Mouse (Mus musculus): ENCODE measurements around the gene Gm3435. TPM values are rescaled to one million over a fixed set of nuclear protein-coding genes. Genes with fewer than 3 reads are reported as not detected.
"Not testable (repeated sequence)": the region's sequence is repeated elsewhere in the genome, so short reads cannot be mapped to it uniquely, and the experiment has no call there.

Gene Gm3435
- 0.99 and 2.0 TPM in 2 replicates for polyA plus RNA-seq (2012; rRNA removed)

GRCm38 (mm10) chr17:15009706-15010413 is at the start of gene Gm3435:
Gm3435 (plus strand) TSS chr17:15010176.
- DNase-seq; H3K4me1 ChIP-seq (replicated peaks; ENCODE audit: control insufficient read depth, insufficient read depth, low read length); H3K27ac ChIP-seq (ENCODE audit: control insufficient read depth, insufficient read depth, low read length); H3K4me3 ChIP-seq (ENCODE audit: control insufficient read depth, insufficient read depth, low read length); H3K27me3 ChIP-seq (ENCODE audit: control insufficient read depth, insufficient read depth, low read length); H3K36me3 ChIP-seq (ENCODE audit: control insufficient read depth, insufficient read depth, low read length): not testable (repeated sequence)
- WGBS = no CpG with 5 or more reads among the region's 60 CpGs

GRCm38 (mm10) chr17:14960520-14960919 is 49.5 kb upstream of the Gm3435 start:
- WGBS = under 1% methylated on average over 19 of the region's 23 CpGs
- no peak overlapping the region for H3K27ac ChIP-seq (ENCODE audit: control insufficient read depth, insufficient read depth, low read length)
- peak; percentile 35 for DNase-seq
- H3K4me3 ChIP-seq (ENCODE audit: control insufficient read depth, insufficient read depth, low read length) = peak overlapping the region; percentile 60
- H3K4me1 ChIP-seq (replicated peaks; ENCODE audit: control insufficient read depth, insufficient read depth, low read length) = peaks cover 3% of the 10 kb centered on the region
- TF ChIP-seq CTCF (IDR thresholded peaks at IDR 0.05; ENCODE audit: borderline replicate concordance, control insufficient read depth, extremely low read depth, insufficient read depth, low read length, poor library complexity) (no peak), POLR2A (IDR thresholded peaks at IDR 0.05; ENCODE audit: control insufficient read depth, extremely low read depth, insufficient read depth, low read length, poor library complexity) (no peak)
- no peaks in the 10 kb centered on the region for H3K27me3 ChIP-seq (ENCODE audit: control insufficient read depth, insufficient read depth, low read length)
- H3K36me3 ChIP-seq (ENCODE audit: control insufficient read depth, insufficient read depth, low read length) = no peaks in the 10 kb centered on the region

GRCm38 (mm10) chr17:14960951-14961556 is 48.9 kb upstream of the Gm3435 start, which contains the start of gene Phf10:
Phf10 (minus strand) TSS chr17:14961273.
- H3K27me3 ChIP-seq (ENCODE audit: control insufficient read depth, insufficient read depth, low read length); H3K36me3 ChIP-seq (ENCODE audit: control insufficient read depth, insufficient read depth, low read length); H3K27ac ChIP-seq (ENCODE audit: control insufficient read depth, insufficient read depth, low read length); H3K4me1 ChIP-seq (replicated peaks; ENCODE audit: control insufficient read depth, insufficient read depth, low read length): not testable (repeated sequence)
- H3K4me3 ChIP-seq (ENCODE audit: control insufficient read depth, insufficient read depth, low read length) = peak within 1 kb of the TSS; percentile 60
- peak; percentile 37 for DNase-seq
- 8% methylated on average over 65 of the region's 100 CpGs for WGBS

GRCm38 (mm10) chr17:14961557-14962154 is 48.3 kb upstream of the Gm3435 start:
- WGBS = no CpG with 5 or more reads among the region's 44 CpGs
- H3K27ac ChIP-seq (ENCODE audit: control insufficient read depth, insufficient read depth, low read length); H3K36me3 ChIP-seq (ENCODE audit: control insufficient read depth, insufficient read depth, low read length); H3K4me1 ChIP-seq (replicated peaks; ENCODE audit: control insufficient read depth, insufficient read depth, low read length); DNase-seq; H3K27me3 ChIP-seq (ENCODE audit: control insufficient read depth, insufficient read depth, low read length); H3K4me3 ChIP-seq (ENCODE audit: control insufficient read depth, insufficient read depth, low read length): not testable (repeated sequence)

- H3K36me3 ChIP-seq (ENCODE audit: control insufficient read depth, insufficient read depth, low read length); H3K27me3 ChIP-seq (ENCODE audit: control insufficient read depth, insufficient read depth, low read length); H3K27ac ChIP-seq (ENCODE audit: control insufficient read depth, insufficient read depth, low read length); H3K4me1 ChIP-seq (replicated peaks; ENCODE audit: control insufficient read depth, insufficient read depth, low read length); DNase-seq; H3K4me3 ChIP-seq (ENCODE audit: control insufficient read depth, insufficient read depth, low read length): not testable (repeated sequence)
- no CpG with 5 or more reads among the region's 6 CpGs for WGBS
Measured at GRCm38 (mm10) chr17:14968373-14968913, 41.5 kb upstream of the Gm3435 start.

GRCm38 (mm10) chr17:14977718-14978361 is 32.1 kb upstream of the Gm3435 start:
- H3K4me1 ChIP-seq (replicated peaks; ENCODE audit: control insufficient read depth, insufficient read depth, low read length); H3K27me3 ChIP-seq (ENCODE audit: control insufficient read depth, insufficient read depth, low read length); H3K36me3 ChIP-seq (ENCODE audit: control insufficient read depth, insufficient read depth, low read length); H3K27ac ChIP-seq (ENCODE audit: control insufficient read depth, insufficient read depth, low read length); H3K4me3 ChIP-seq (ENCODE audit: control insufficient read depth, insufficient read depth, low read length); DNase-seq: not testable (repeated sequence)
- under 1% methylated on average over 4 of the region's 7 CpGs for WGBS

GRCm38 (mm10) chr17:14978362-14979038 is 31.5 kb upstream of the Gm3435 start, which contains the start of the genes 9030025P20Rik and Gm3417:
9030025P20Rik (plus strand) TSS chr17:14978468.
Gm3417 (minus strand) TSS chr17:14978790.
- H3K27ac ChIP-seq (ENCODE audit: control insufficient read depth, insufficient read depth, low read length); H3K27me3 ChIP-seq (ENCODE audit: control insufficient read depth, insufficient read depth, low read length); DNase-seq; H3K4me1 ChIP-seq (replicated peaks; ENCODE audit: control insufficient read depth, insufficient read depth, low read length); H3K36me3 ChIP-seq (ENCODE audit: control insufficient read depth, insufficient read depth, low read length); H3K4me3 ChIP-seq (ENCODE audit: control insufficient read depth, insufficient read depth, low read length): not testable (repeated sequence)
- WGBS = no CpG with 5 or more reads among the region's 60 CpGs

- H3K4me3 ChIP-seq (ENCODE audit: control insufficient read depth, insufficient read depth, low read length); H3K27ac ChIP-seq (ENCODE audit: control insufficient read depth, insufficient read depth, low read length): not testable (repeated sequence)
Measured at GRCm38 (mm10) chr17:14990116-14990702, 19.8 kb upstream of the Gm3435 start.

GRCm38 (mm10) chr17:14992522-14993138 is 17.3 kb upstream of the Gm3435 start:
- H3K4me1 ChIP-seq (replicated peaks; ENCODE audit: control insufficient read depth, insufficient read depth, low read length); H3K27ac ChIP-seq (ENCODE audit: control insufficient read depth, insufficient read depth, low read length); H3K27me3 ChIP-seq (ENCODE audit: control insufficient read depth, insufficient read depth, low read length); H3K4me3 ChIP-seq (ENCODE audit: control insufficient read depth, insufficient read depth, low read length); DNase-seq; H3K36me3 ChIP-seq (ENCODE audit: control insufficient read depth, insufficient read depth, low read length): not testable (repeated sequence)
- WGBS = no CpG with 5 or more reads among the region's 98 CpGs

More at GRCm38 (mm10) chr17:14990116-14990702, 19.8 kb upstream of the Gm3435 start:
- not testable (repeated sequence) for DNase-seq; H3K4me1 ChIP-seq (replicated peaks; ENCODE audit: control insufficient read depth, insufficient read depth, low read length); H3K36me3 ChIP-seq (ENCODE audit: control insufficient read depth, insufficient read depth, low read length); H3K27me3 ChIP-seq (ENCODE audit: control insufficient read depth, insufficient read depth, low read length)
- 95% methylated on average over 4 of the region's 5 CpGs for WGBS

Measured in thymus, adult 2 months (tissue).